Mouse (Mus musculus): ENCODE data around the gene Mad1l1. TPM values are rescaled to one million over a fixed set of nuclear protein-coding genes. Genes with fewer than 3 reads are reported as not detected.
A peak's percentile ranks its signal among the peaks of the same experiment; 100 is the strongest.

The Mad1l1 gene
- polyA plus RNA-seq, 1 experiment from 2014 or later, result 29.8 TPM

DNA sequence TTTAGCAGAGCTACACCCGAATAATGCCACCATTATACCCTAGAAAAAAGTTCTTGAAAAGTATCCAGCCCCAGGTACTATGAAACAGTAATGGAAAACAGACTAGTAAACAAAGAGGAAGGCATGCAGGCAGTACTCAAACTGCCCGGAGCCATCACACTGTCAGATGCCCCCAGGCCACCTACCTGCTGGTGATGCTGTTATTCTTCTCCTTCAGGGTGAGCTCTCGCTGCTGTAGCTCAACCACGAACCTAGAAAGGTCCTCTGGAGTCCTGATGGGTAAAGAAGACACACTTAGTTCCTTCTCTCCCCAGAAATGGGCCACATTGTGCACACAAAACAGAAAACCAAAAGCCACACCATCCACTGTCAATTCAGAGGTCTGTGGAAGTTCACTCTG is 60.0 kb downstream of the Mad1l1 start:
- 89% methylated on average over 4 of the region's 4 CpGs for WGBS
- ATAC-seq (ENCODE audit: low FRiP score, low TSS enrichment) (no peak), DNase-seq (no peak)
- H3K9me3 ChIP-seq (ENCODE audit: control insufficient read depth, low read length), result no peaks in the 10 kb centered on the region
- H3K36me3 ChIP-seq (ENCODE audit: control insufficient read depth, insufficient read depth, low read length), result peaks cover 14% of the 10 kb centered on the region
- peaks cover 22% of the 10 kb centered on the region for H3K4me1 ChIP-seq (ENCODE audit: control insufficient read depth, insufficient read depth, low read length)
- H3K4me2 ChIP-seq (ENCODE audit: low read length), result no peak overlapping the region
- H3K27ac ChIP-seq (replicated peaks; ENCODE audit: low read depth, low read length), result no peak overlapping the region
- H3K27me3 ChIP-seq (ENCODE audit: control insufficient read depth, insufficient read depth, low read length), result no peaks in the 10 kb centered on the region
- no peak overlapping the region for H3K4me3 ChIP-seq (replicated peaks; ENCODE audit: low read depth, low read length)
- no peak overlapping the region for H3K9ac ChIP-seq (replicated peaks; ENCODE audit: low read length)

- Histone ChIP-seq H3K4me1 (ENCODE audit: control insufficient read depth, insufficient read depth, low read length) (peaks cover 4% of the 10 kb centered on the region), H3K9ac (replicated peaks; ENCODE audit: low read length) (no peak overlapping the region), H3K9me3 (ENCODE audit: control insufficient read depth, low read length) (no peaks in the 10 kb centered on the region), H3K36me3 (ENCODE audit: control insufficient read depth, insufficient read depth, low read length) (peaks cover 14% of the 10 kb centered on the region), H3K27me3 (ENCODE audit: control insufficient read depth, insufficient read depth, low read length) (no peaks in the 10 kb centered on the region), H3K4me2 (ENCODE audit: low read length) (no peak overlapping the region), H3K27ac (replicated peaks; ENCODE audit: low read depth, low read length) (no peak overlapping the region), H3K4me3 (replicated peaks; ENCODE audit: low read depth, low read length) (no peak overlapping the region)
- DNase-seq (no peak), ATAC-seq (ENCODE audit: low FRiP score, low TSS enrichment) (no peak)
- 98% methylated on average over 5 of the region's 5 CpGs for WGBS
Observed at GRCm38 (mm10) chr5:140258633-140259032, 62.7 kb downstream of the Mad1l1 start.

GRCm38 (mm10) chr5:140258035-140258434 is 63.3 kb downstream of the Mad1l1 start:
- Histone ChIP-seq H3K4me3 (replicated peaks; ENCODE audit: low read depth, low read length) (no peak overlapping the region), H3K9ac (replicated peaks; ENCODE audit: low read length) (no peak overlapping the region), H3K9me3 (ENCODE audit: control insufficient read depth, low read length) (no peaks in the 10 kb centered on the region), H3K27me3 (ENCODE audit: control insufficient read depth, insufficient read depth, low read length) (no peaks in the 10 kb centered on the region), H3K36me3 (ENCODE audit: control insufficient read depth, insufficient read depth, low read length) (peaks cover 14% of the 10 kb centered on the region), H3K4me1 (ENCODE audit: control insufficient read depth, insufficient read depth, low read length) (0 out of 2 replicates have a peak, but pooled peaks cover 3% of the 10 kb centered on the region), H3K27ac (replicated peaks; ENCODE audit: low read depth, low read length) (no peak overlapping the region), H3K4me2 (ENCODE audit: low read length) (no peak overlapping the region)
- ATAC-seq (ENCODE audit: low FRiP score, low TSS enrichment), result no peak
- DNase-seq, result no peak
- WGBS, result 91% methylated on average over 3 of the region's 3 CpGs

- DNase-seq, result no peak
- H3K4me3 ChIP-seq (replicated peaks; ENCODE audit: low read depth, low read length), result no peak overlapping the region
- H3K4me2 ChIP-seq (ENCODE audit: low read length), result no peak overlapping the region
- 0 out of 2 replicates have a peak, but pooled peaks cover 2% of the 10 kb centered on the region for H3K4me1 ChIP-seq (ENCODE audit: control insufficient read depth, insufficient read depth, low read length)
- no peaks in the 10 kb centered on the region for H3K9me3 ChIP-seq (ENCODE audit: control insufficient read depth, low read length)
- peaks cover 14% of the 10 kb centered on the region for H3K36me3 ChIP-seq (ENCODE audit: control insufficient read depth, insufficient read depth, low read length)
- H3K9ac ChIP-seq (replicated peaks; ENCODE audit: low read length), result no peak overlapping the region
- H3K27ac ChIP-seq (replicated peaks; ENCODE audit: low read depth, low read length), result no peak overlapping the region
- no peak for ATAC-seq (ENCODE audit: low FRiP score, low TSS enrichment)
- 94% methylated on average over 5 of the region's 5 CpGs for WGBS
- no peaks in the 10 kb centered on the region for H3K27me3 ChIP-seq (ENCODE audit: control insufficient read depth, insufficient read depth, low read length)
Observed at GRCm38 (mm10) chr5:140257439-140257838, 63.9 kb downstream of the Mad1l1 start.

DNA sequence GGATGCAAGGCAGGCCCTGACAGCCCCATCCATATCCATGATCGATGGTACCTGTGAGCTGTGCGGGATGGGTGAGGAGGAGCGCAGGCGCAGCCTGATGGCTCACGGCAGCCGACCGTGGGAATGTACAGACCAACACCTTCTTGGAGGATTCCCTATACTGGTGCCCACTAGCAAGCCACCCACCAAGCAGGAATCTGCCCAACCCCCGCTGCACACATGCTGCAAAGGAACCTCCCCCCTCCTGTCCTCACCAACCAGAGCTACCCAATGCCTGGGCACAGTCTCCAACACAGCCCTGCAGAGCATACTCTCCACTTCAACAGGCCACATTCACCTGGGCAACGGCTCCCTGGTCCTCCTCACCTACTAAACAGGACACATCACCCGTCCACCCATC is 64.7 kb downstream of the Mad1l1 start:
- no peak for DNase-seq
- no peaks in the 10 kb centered on the region for H3K27me3 ChIP-seq (ENCODE audit: control insufficient read depth, insufficient read depth, low read length)
- H3K9me3 ChIP-seq (ENCODE audit: control insufficient read depth, low read length), result no peaks in the 10 kb centered on the region
- H3K9ac ChIP-seq (replicated peaks; ENCODE audit: low read length), result no peak overlapping the region
- H3K36me3 ChIP-seq (ENCODE audit: control insufficient read depth, insufficient read depth, low read length), result peaks cover 14% of the 10 kb centered on the region
- H3K4me1 ChIP-seq (ENCODE audit: control insufficient read depth, insufficient read depth, low read length), result no peaks in the 10 kb centered on the region
- H3K27ac ChIP-seq (replicated peaks; ENCODE audit: low read depth, low read length), result no peak overlapping the region
- H3K4me3 ChIP-seq (replicated peaks; ENCODE audit: low read depth, low read length), result no peak overlapping the region
- no peak overlapping the region for H3K4me2 ChIP-seq (ENCODE audit: low read length)
- no peak for ATAC-seq (ENCODE audit: low FRiP score, low TSS enrichment)
- 95% methylated on average over 10 of the region's 10 CpGs for WGBS

- no peaks in the 10 kb centered on the region for H3K4me1 ChIP-seq (ENCODE audit: control insufficient read depth, insufficient read depth, low read length)
- H3K36me3 ChIP-seq (ENCODE audit: control insufficient read depth, insufficient read depth, low read length), result peaks cover 7% of the 10 kb centered on the region
- ATAC-seq (ENCODE audit: low FRiP score, low TSS enrichment), result no peak
- WGBS, result 74% methylated on average over 5 of the region's 5 CpGs
- H3K27ac ChIP-seq (replicated peaks; ENCODE audit: low read depth, low read length), result no peak overlapping the region
- H3K4me3 ChIP-seq (replicated peaks; ENCODE audit: low read depth, low read length), result no peak overlapping the region
- H3K9me3 ChIP-seq (ENCODE audit: control insufficient read depth, low read length), result no peaks in the 10 kb centered on the region
- DNase-seq, result no peak
- H3K27me3 ChIP-seq (ENCODE audit: control insufficient read depth, insufficient read depth, low read length), result no peaks in the 10 kb centered on the region
- no peak overlapping the region for H3K9ac ChIP-seq (replicated peaks; ENCODE audit: low read length)
- H3K4me2 ChIP-seq (ENCODE audit: low read length), result no peak overlapping the region
Observed at GRCm38 (mm10) chr5:140255265-140255664, 66.1 kb downstream of the Mad1l1 start.

DNA sequence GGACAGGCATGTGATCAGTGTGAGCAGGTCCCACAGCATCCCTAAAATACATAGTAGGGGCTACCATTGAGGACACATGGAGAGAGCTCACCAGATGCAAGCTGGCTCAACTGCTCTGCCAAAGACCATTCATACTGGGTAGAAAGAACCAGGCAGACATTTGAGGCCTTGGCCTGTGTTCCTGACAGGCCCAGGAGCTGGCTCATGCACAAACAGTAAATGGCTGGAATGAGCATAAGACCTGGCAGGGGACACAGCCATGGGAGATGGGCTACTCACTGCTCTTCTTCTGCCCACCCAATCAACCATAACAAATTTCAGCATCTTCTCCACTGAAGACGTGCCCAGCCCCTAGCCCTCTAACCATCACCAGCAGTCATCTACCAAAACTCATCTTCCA is 66.7 kb downstream of the Mad1l1 start:
- Histone ChIP-seq H3K9me3 (ENCODE audit: control insufficient read depth, low read length) (no peaks in the 10 kb centered on the region), H3K4me3 (replicated peaks; ENCODE audit: low read depth, low read length) (no peak overlapping the region), H3K4me2 (ENCODE audit: low read length) (no peak overlapping the region), H3K36me3 (ENCODE audit: control insufficient read depth, insufficient read depth, low read length) (peaks cover 4% of the 10 kb centered on the region; the same call in 1 of the 2 replicates), H3K4me1 (ENCODE audit: control insufficient read depth, insufficient read depth, low read length) (peaks cover 5% of the 10 kb centered on the region; the same call in 1 of the 2 replicates), H3K9ac (replicated peaks; ENCODE audit: low read length) (no peak overlapping the region), H3K27ac (replicated peaks; ENCODE audit: low read depth, low read length) (no peak overlapping the region), H3K27me3 (ENCODE audit: control insufficient read depth, insufficient read depth, low read length) (no peaks in the 10 kb centered on the region)
- DNase-seq (no peak), ATAC-seq (ENCODE audit: low FRiP score, low TSS enrichment) (no peak)
- 89% methylated on average over 1 of the region's 1 CpGs for whole genome bisulfite sequencing

DNA sequence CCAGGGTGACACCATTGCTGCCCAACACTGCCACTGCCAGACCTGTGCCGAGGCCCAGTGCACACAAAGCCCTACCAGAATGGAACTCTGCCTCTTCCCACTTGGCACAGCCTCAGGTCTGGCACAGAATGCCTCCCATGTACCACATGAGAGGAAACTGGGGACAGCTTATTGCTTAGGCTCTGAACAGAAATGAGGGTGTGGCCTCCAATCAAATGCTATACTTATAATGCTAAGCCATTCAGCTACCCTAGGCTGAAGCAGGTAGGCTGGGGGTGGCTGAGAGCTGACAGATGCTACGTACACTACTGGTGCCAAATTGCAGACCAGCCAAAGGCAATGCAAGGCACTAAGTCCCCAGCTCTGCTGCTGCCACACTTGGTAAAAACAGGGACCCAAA is 69.4 kb downstream of the Mad1l1 start:
- no peak overlapping the region for H3K9ac ChIP-seq (replicated peaks; ENCODE audit: low read length)
- peaks cover 15% of the 10 kb centered on the region; the same call in 1 of the 2 replicates for H3K4me1 ChIP-seq (ENCODE audit: control insufficient read depth, insufficient read depth, low read length)
- no peaks in the 10 kb centered on the region for H3K9me3 ChIP-seq (ENCODE audit: control insufficient read depth, low read length)
- no peaks in the 10 kb centered on the region for H3K27me3 ChIP-seq (ENCODE audit: control insufficient read depth, insufficient read depth, low read length)
- H3K4me3 ChIP-seq (replicated peaks; ENCODE audit: low read depth, low read length), result no peak overlapping the region
- H3K4me2 ChIP-seq (ENCODE audit: low read length), result no peak overlapping the region
- 82% methylated on average over 2 of the region's 2 CpGs for WGBS
- H3K36me3 ChIP-seq (ENCODE audit: control insufficient read depth, insufficient read depth, low read length), result no peaks in the 10 kb centered on the region
- no peak overlapping the region for H3K27ac ChIP-seq (replicated peaks; ENCODE audit: low read depth, low read length)
- DNase-seq (no peak), ATAC-seq (ENCODE audit: low FRiP score, low TSS enrichment) (no peak)

DNA sequence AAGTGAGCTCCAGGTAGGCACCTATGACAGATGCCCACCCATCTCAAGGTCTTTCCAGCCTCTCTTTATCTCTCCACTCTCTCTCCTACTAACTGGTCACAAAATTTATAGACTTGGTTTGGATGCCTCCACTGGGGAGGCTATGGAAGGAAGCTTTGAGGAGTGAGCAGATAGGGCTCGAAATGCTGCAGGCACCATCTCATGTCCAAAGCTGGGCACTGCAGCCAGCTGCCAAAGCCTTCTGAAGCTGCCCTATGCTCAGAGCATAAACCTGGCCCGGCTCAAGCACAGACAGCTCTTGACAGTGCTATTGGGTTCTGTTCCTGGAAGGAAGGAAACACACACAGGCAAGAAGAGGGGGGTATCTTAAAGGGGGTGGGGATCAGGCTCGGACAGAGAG is 71.0 kb downstream of the Mad1l1 start:
- peaks cover 15% of the 10 kb centered on the region; the same call in 1 of the 2 replicates for H3K4me1 ChIP-seq (ENCODE audit: control insufficient read depth, insufficient read depth, low read length)
- DNase-seq (peak; percentile 57), ATAC-seq (ENCODE audit: low FRiP score, low TSS enrichment) (no peak)
- no peak overlapping the region for H3K4me3 ChIP-seq (replicated peaks; ENCODE audit: low read depth, low read length)
- no peaks in the 10 kb centered on the region for H3K36me3 ChIP-seq (ENCODE audit: control insufficient read depth, insufficient read depth, low read length)
- H3K27ac ChIP-seq (replicated peaks; ENCODE audit: low read depth, low read length), result no peak overlapping the region
- no peak overlapping the region for H3K9ac ChIP-seq (replicated peaks; ENCODE audit: low read length)
- no peaks in the 10 kb centered on the region for H3K9me3 ChIP-seq (ENCODE audit: control insufficient read depth, low read length)
- no peaks in the 10 kb centered on the region for H3K27me3 ChIP-seq (ENCODE audit: control insufficient read depth, insufficient read depth, low read length)
- 92% methylated on average over 3 of the region's 3 CpGs for WGBS
- no peak overlapping the region for H3K4me2 ChIP-seq (ENCODE audit: low read length)

Measured in midbrain, embryonic 14.5 days (tissue).